Mouse (Mus musculus) small intestine, adult 2 months (tissue): Measurements from ENCODE around the gene Dennd6a. TPM values are rescaled to one million over a fixed set of nuclear protein-coding genes. Genes with fewer than 3 reads are reported as not detected.
"Not testable (repeated sequence)": the region's sequence is repeated elsewhere in the genome, so short reads cannot be mapped to it uniquely, and the experiment has no call there.

Experiments
- H3K27ac ChIP-seq: fragments of 200-500 bp; 2 replicates; pipeline ENCODE4 v1.5.1; 2012; ENCODE audit warnings: low read depth, low read length, control low read depth, inconsistent platforms; ENCODE audit not compliant: insufficient read depth
- H3K27me3 ChIP-seq: fragments of 200-500 bp; 2 replicates; pipeline ENCODE4 v1.6.1; 2012; ENCODE audit warnings: mild to moderate bottlenecking, moderate library complexity, low read length, inconsistent platforms; ENCODE audit not compliant: control insufficient read depth, insufficient read depth
- H3K36me3 ChIP-seq: fragments of 200-500 bp; 2 replicates; pipeline ENCODE4 v1.6.1; 2012; ENCODE audit warnings: mild to moderate bottlenecking, low read length, control low read depth, inconsistent platforms; ENCODE audit not compliant: control insufficient read depth, insufficient read depth
- H3K4me1 ChIP-seq: fragments of 200-500 bp; 2 replicates; pipeline ENCODE4 v1.6.1; 2012; ENCODE audit warnings: low read length, inconsistent platforms, mixed read lengths; ENCODE audit not compliant: control insufficient read depth, insufficient read depth, insufficient read length
- H3K4me3 ChIP-seq: fragments of 200-500 bp; 2 replicates; pipeline ENCODE4 v1.5.1; 2012; ENCODE audit warnings: low read depth, mild to moderate bottlenecking, control low read depth, inconsistent platforms, low read length, moderate library complexity
- CTCF ChIP-seq: fragments of 200-500 bp; IDR thresholded peaks from 2 replicates; pipeline ENCODE4 v1.5.1; 2012; ENCODE audit warnings: low read depth, mild to moderate bottlenecking, control low read depth, inconsistent platforms, low read length, moderate library complexity, mixed read lengths; ENCODE audit not compliant: insufficient replicate concordance, insufficient read length; ENCODE audit errors: extremely low read depth
- POLR2A ChIP-seq: fragments of 200-500 bp; IDR thresholded peaks from 2 replicates; pipeline ENCODE4 v1.6.1; 2012; ENCODE audit warnings: low read depth, mild to moderate bottlenecking, control low read depth, inconsistent platforms, low read length, moderate library complexity
- WGBS: fragments of 180-500 bp; shearing (Covaris S2); methylation state at CpG from one replicate; pipeline ENCODE4 v1.1.7; 2018; 5-methylcytosine and 5-hydroxymethylcytosine counted together
- polyA plus RNA-seq: library from polyadenylated mRNA; depleted of rRNA; stranded (reverse); fragments of >200 nt; gene quantifications from 2 replicates; pipeline ENCODE4 v1.2.3, GENCODE M21; 2012; rRNA removed

Gene Dennd6a
- 4.8 and 8.6 TPM in 2 replicates for polyA plus RNA-seq

- not testable (repeated sequence) for H3K4me1 ChIP-seq, H3K36me3 ChIP-seq, H3K4me3 ChIP-seq, H3K27ac ChIP-seq, H3K27me3 ChIP-seq
- 92% methylated on average over 5 of the region's 5 CpGs for WGBS
Measured at GRCm38 (mm10) chr14:26573556-26573955, at the start of gene Dennd6a. Dennd6a (plus strand) TSS chr14:26573856.

- H3K27me3 ChIP-seq = no peaks in the 10 kb centered on the region
- 38% methylated on average over 3 of the region's 3 CpGs for WGBS
- no peak overlapping the region for H3K4me3 ChIP-seq
- H3K36me3 ChIP-seq = peaks cover 6% of the 10 kb centered on the region
- peaks cover 2% of the 10 kb centered on the region; the same call in 1 of the 2 replicates for H3K4me1 ChIP-seq
- no peak overlapping the region for H3K27ac ChIP-seq
- TF ChIP-seq CTCF (no peak), POLR2A (no peak)
Measured at GRCm38 (mm10) chr14:26525955-26526354, 47.7 kb upstream of the Dennd6a start.

GRCm38 (mm10) chr14:26528296-26528695, 45.4 kb upstream of the Dennd6a start:
- WGBS = 67% methylated on average over 2 of the region's 2 CpGs
- H3K4me3 ChIP-seq = no peak overlapping the region
- peaks cover 3% of the 10 kb centered on the region; the same call in 1 of the 2 replicates for H3K4me1 ChIP-seq
- no peaks in the 10 kb centered on the region for H3K27me3 ChIP-seq
- TF ChIP-seq POLR2A = no peak
- TF ChIP-seq CTCF = no peak
- H3K27ac ChIP-seq = no peak overlapping the region
- H3K36me3 ChIP-seq = peaks cover 6% of the 10 kb centered on the region

GRCm38 (mm10) chr14:26530350-26530749, 43.3 kb upstream of the Dennd6a start:
- no peaks in the 10 kb centered on the region for H3K27me3 ChIP-seq
- no peak overlapping the region for H3K4me3 ChIP-seq
- TF ChIP-seq POLR2A = no peak
- no peak for TF ChIP-seq CTCF
- WGBS = 19% methylated on average over 7 of the region's 7 CpGs
- peaks cover 4% of the 10 kb centered on the region; the same call in 1 of the 2 replicates for H3K36me3 ChIP-seq
- H3K4me1 ChIP-seq = peaks cover 3% of the 10 kb centered on the region; the same call in 1 of the 2 replicates
- H3K27ac ChIP-seq = no peak overlapping the region

- 61% methylated on average over 10 of the region's 10 CpGs for WGBS
- Histone ChIP-seq H3K4me3 (no peak overlapping the region), H3K4me1 (peaks cover 3% of the 10 kb centered on the region; the same call in 1 of the 2 replicates), H3K36me3 (peaks cover 4% of the 10 kb centered on the region; the same call in 1 of the 2 replicates), H3K27me3 (no peaks in the 10 kb centered on the region), H3K27ac (no peak overlapping the region)
- no peak for TF ChIP-seq POLR2A
- TF ChIP-seq CTCF = no peak
Measured at GRCm38 (mm10) chr14:26531410-26532313, 42.0 kb upstream of the Dennd6a start.

- WGBS = 17% methylated on average over 9 of the region's 9 CpGs
- no peaks in the 10 kb centered on the region for H3K27me3 ChIP-seq
- peak overlapping the region; percentile 93; the same call in 1 of the 2 replicates for H3K4me3 ChIP-seq
- TF ChIP-seq POLR2A = no peak
- no peak for TF ChIP-seq CTCF
- H3K27ac ChIP-seq = 0 out of 2 replicates have a peak overlapping the region, but pooled peaks have one; percentile 7
- peaks cover 4% of the 10 kb centered on the region; the same call in 1 of the 2 replicates for H3K36me3 ChIP-seq
- H3K4me1 ChIP-seq = peaks cover 3% of the 10 kb centered on the region; the same call in 1 of the 2 replicates
Measured at GRCm38 (mm10) chr14:26532752-26533151, 40.9 kb upstream of the Dennd6a start.

GRCm38 (mm10) chr14:26533267-26533666, 40.4 kb upstream of the Dennd6a start:
- Histone ChIP-seq H3K27me3 (no peaks in the 10 kb centered on the region), H3K4me3 (peak overlapping the region; percentile 93), H3K4me1 (peaks cover 3% of the 10 kb centered on the region; the same call in 1 of the 2 replicates), H3K36me3 (peaks cover 4% of the 10 kb centered on the region; the same call in 1 of the 2 replicates), H3K27ac (0 out of 2 replicates have a peak overlapping the region, but pooled peaks have one; percentile 7)
- TF ChIP-seq POLR2A = no peak
- no peak for TF ChIP-seq CTCF
- 9% methylated on average over 19 of the region's 19 CpGs for WGBS
